Mouse (Mus musculus) cerebellum, postnatal 10 days (tissue): ENCODE measurements around the gene R3hdml.
A peak's percentile ranks its signal among the peaks of the same experiment; 100 is the strongest.
"Not testable (repeated sequence)": the region's sequence is repeated elsewhere in the genome, so short reads cannot be mapped to it uniquely, and the experiment has no call there.

Source experiments
- DNase-seq, 2 experiments: peaks; one replicate each; pipeline ENCODE4 v3.0.0; 2021; ENCODE audit warnings: mixed read lengths in 2 of 2

Gene R3hdml

DNA sequence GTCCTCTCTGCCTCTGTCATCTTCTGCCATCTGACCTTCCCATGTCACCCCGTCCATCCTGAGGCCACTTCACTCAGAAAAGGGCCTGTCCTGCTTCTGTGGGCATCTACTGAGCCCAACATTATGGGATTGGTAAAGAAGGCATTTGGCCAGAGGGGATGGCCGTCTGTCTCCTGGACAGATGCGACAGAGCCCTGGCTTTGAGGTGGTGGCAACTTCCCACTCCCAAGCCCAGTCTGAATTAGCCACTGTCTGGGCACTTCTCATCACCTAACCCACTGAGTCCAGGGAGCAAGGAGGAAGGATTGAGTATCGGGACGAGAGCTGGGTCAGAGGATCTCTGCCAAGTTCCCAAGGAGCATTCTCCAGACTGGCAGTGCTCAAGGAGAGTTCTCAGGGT lies at the start of gene R3hdml:
R3hdml (plus strand) TSS at position 301 of the 400 bp plus-strand sequence.
- peak in 1 of 2 experiments; percentile 16 for DNase-seq

DNA sequence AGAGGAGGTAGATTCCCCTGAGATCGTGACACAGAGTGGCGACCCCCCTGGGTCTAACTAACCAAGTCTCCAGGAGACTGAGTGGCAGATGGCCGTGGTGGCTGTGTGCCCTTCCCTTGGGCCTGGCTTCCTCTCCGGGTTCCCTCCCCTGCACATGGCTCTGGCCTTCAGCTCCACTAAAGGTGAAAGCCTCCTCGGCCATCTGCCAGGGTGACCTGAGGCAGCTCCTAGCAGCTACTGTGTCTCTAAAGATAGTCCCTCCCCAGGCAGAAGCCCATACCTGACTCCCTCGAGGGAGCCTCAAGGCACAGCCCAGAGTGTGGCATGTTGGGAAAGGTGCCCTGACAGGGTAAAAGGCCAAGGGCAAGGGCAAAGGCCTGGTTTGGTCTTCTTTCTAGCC lies 48.6 kb upstream of the R3hdml start:
- DNase-seq, result peak; percentile 65 to 73

DNA sequence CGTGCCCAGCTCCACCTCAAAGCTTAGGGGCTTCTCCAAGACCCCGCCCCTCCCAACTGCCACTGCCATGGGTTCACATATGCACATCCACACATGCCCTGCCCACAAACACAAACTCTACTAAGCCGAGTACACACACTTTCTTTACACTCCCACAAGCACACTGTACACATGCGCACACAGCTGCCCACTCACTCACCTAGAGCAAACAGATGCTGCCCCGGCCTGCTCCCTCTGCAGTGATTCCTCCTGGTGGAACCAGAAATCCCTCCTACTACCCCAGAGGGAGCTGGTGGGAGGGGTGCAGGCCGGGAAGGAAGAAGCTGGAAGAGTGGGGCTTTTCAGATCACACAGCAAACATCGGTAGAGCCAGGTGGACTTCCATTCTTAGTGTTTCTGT lies 48.1 kb upstream of the R3hdml start:
- DNase-seq, result peak in 1 of 2 experiments; percentile 33

DNA sequence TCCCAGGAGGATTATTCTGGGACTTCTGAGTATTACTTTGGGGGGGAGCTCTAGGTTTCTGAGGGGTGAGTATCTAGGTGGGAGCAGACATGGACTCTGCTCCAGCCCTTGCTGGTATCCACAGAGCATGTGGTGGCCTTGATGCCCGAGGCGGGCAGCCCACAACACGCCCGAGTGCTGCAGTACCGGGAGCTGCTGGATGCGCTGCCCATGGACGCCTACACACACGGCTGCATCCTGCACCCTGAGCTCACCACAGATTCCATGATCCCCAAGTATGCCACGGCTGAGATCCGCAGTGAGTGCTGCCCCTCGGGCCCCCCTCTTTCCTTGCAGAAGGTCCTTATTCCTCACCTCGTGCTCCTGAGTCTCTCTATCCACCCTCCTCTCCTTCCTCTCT lies 44.7 kb upstream of the R3hdml start:
- DNase-seq, result no peak

DNA sequence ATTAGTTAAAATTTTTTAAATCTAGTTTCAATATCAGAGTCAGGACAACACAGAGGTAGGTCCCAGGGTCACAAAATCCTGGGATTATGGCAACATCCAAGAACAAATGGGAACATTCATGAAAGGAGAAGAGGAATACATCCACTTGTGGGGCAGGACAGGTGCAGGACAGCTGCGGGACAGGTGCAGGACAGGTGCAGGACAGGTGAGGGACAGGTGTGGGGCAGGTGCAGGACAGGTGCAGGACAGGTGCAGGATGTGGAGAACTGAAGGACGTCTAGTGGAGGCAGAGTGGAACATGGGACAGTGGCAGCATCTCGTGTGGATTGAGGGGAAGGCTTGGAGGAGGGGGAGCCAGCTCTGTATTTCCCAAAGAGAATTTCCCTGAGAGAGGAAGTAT lies 42.8 kb upstream of the R3hdml start:
- DNase-seq, result no peak

DNA sequence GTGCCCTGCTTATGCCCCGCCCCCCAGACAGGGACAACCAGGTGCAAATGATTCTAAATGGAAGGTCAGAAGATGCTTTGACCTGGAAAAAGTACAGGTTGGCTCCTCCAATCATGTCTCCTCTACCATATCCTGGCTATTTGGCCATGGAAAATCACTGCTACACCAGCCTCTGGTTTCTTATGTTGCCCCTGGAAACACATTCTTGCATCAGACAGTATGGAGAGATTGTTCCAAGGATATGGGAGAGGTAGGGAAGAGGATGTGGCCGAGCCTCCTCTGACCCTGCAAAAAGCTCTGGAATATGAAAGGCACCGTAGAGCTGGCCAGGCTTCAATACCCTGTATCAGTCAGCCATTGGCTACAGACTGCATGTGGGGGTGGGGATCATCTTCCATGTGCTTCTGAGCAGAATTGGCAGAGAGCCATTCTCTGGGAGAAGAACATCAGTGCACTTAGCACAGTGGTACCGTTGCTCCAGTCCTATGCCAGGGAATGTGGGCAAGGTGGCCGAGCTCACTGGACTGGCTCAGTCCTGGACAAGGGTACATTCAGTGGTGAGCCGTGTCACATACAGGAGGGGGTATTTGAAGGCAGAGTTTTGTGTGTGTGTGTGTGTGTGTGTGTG lies 41.3 kb upstream of the R3hdml start:
- DNase-seq, result peak; percentile 75 to 79

DNA sequence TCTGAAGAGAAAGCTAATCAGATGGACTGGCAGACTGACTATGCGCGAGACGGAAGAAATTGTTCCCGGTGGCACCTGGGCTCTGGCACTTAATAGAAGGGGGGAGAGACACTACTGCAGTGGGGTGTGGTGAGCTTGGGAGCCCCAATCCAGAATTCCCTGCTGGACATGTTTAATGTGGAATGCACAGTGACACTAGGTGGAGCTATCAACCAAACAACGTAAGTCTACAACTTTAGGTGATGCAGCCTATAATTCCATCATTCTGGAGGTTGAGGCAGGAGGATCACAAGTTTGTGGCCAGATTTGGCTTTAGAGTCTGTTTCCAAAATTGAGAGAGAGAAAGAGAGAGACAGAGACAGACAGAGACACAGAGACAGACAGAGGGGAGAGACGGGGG lies 39.4 kb upstream of the R3hdml start:
- no peak for DNase-seq

DNA sequence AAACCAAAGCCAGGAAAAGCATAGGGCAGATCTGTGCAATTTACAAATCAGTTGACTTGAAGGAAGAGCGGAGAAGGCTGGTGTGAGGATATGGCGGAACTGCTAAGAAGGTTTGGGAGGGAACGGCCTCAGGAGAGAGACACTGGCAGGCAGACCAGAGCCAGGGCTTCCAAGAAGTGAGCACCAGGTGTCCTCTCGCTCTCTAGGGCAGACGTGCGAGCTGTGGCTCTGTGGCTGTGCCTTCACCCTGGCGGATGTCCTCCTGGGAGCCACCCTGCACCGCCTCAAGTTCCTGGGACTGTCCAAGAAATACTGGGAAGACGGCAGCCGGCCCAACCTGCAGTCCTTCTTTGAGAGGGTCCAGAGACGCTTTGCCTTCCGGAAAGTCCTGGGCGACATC lies 38.7 kb upstream of the R3hdml start:
- no peak for DNase-seq

DNA sequence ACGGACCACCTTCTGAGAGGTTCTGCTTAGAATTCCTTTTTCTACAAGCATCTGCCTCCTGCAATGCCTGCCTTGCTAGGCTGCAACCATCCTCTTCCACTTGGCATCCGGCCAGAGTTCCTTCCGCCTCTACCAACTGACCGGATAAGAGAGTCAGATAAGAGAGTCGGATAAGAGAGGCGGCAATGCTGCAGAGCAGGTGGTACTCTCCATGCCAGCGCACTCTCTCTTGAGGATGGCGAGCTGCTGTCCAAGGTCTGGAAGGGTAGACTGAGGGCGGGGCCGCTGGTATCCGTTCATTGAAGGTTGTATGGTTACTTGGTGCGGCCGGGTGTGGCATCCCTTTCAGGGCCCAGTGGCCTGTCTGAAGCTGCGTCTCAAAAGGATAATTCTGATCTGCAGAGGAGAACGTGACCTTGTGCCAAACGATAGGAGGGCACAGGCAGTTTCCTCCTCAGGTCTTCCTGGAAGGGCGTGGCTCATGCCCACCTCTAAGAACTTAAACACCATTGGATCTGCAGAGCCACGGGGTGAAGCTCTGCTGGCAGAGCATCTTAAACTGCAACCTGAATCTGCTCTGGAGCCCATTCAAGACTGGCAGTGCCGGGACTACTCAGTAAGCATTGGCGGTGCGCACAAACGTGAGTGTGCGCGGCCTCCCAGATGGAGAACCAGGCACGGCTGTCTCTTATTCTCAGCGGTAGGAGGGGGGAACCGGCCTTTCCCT lies 33.4 kb upstream of the R3hdml start:
- peak; percentile 66 to 69 for DNase-seq

DNA sequence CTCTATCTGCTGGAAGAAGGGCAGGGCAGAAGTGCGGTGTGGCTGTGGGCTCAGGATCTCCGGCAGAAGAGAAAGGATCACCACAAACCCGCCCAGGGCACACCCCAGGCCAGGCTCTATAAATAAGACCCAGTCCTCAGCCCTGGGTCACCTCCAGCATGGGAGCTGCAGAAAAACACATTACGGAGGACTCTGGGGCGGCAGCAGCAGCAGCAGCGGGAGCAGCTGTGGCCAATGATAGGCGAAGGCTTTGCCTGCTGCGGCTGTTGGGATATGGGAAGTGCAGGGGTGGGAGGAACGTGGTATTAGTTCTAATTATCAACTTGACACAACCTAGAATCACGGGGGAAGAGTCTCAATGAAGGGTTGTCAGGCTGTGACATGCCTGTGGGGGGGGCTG lies 32.7 kb upstream of the R3hdml start:
- no peak for DNase-seq

DNA sequence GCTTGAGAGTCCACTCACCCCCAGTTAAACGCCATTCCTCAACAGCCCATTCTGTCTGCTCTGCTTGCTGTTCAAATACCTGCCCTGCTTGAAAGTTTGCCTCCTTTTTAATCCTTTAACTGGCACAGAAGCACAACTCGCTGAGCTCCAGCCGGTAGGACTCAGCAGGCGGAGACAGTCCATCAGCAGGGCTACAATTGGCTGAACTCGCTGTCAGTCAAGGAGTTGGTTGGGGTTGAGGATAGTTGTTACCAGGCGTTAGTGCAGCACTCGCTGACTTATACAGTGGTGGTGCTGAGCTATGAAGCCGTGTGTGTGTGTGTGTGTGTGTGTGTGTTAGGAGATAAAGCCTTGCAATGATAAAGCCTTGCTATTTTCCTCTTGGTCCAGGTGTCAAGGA lies 31.5 kb upstream of the R3hdml start:
- no peak for DNase-seq

DNA sequence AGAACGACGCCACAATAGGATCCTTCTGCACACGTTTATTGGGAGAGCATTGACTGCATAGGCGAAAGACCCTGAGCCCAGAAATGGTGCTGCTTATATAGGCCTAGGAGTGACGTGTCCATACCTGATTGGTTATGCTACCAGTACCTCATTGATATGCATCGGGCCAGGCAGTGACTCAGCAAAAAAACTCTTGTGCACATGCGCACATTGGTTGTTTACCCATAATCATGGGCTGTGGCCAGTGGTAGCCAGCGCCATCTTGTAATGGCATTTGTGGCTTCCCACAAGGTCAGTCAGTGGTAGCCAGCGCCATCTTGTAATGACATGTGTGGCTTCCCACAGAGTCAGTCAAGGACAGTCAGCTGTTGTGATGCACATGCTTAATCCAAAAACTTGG lies 30.8 kb upstream of the R3hdml start:
- DNase-seq, result not testable (repeated sequence)

DNA sequence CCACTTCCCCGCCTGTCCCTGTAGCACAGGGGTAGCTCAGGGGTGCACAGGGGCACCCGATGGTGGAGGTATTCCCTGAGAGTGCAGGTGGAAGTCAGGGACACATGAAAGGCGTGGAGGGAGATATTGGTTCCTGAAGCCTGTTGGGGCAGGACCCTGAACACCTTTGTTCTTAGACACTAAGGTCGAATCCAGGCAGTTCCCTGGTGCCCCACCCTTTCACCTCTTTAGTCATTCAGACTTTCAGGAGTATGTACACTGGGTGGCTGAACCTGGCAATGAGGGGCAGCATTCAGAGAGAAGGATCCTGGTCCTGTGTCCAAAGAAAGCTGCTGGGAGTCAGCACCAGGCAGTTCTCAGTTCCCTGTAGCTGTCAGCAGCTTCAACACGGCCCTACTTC lies 29.7 kb upstream of the R3hdml start:
- DNase-seq, result no peak

DNA sequence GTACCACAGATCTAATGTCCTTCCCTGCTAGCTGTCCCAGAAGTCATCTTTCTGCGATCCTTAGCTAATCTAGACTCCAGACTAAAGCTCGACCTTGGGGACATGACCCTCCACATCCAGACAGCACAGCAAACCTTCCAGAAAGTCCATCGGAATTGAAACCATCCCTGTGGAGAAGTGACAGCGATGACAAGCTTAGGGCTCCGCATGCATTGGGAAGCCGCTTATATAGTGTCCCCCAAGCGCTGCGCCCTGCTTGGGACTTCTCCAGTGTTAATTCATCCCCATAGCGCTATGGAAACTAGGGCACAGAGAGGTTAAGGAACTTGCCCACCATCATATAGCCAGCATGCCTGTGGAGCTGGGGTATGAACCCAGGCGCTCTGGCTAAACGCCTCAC lies 29.3 kb upstream of the R3hdml start:
- no peak for DNase-seq

DNA sequence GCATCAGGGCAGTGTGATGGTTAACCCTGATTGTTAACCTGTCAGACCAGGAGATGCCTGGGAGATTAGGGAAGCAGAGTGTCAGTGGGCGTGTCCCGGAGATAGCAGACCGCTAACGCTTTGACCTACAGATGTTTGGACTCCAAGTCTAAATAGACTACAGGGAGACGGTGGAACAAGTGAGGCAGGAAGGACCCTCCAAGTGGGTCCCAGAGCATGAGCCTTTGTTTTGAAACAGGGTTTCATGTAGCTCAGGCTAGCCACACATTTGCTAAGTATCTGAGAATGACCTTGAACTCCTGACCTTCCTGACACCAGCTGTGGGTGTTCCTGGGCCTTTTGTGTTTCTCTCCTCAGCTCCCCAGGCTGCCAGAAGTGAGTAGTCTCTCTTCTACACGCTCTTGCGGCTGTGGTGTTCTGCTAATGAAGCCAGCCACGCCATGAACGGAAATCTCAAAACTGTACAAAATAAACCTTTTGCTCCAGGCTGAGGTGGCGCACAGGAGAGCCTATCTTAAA lies 28.8 kb upstream of the R3hdml start:
- no peak for DNase-seq

DNA sequence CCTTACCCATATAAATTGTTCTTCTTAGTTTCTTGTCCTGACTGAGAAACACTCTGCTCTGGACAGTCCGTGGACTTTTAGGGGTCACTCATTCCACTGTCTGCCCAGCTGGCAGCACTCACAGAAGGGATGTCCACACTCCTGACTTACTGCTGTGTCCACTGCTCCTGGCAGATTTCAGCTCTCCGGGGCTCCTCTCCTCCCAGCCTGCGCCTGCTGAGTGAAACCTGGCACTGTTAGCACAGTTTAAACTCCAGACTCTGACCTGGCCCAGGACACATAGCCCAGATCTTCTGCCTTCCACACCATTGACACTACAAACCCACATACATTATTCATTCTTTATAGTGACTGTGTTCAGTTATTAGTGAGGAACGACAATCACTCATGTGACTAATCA lies 28.1 kb upstream of the R3hdml start:
- no peak for DNase-seq

DNA sequence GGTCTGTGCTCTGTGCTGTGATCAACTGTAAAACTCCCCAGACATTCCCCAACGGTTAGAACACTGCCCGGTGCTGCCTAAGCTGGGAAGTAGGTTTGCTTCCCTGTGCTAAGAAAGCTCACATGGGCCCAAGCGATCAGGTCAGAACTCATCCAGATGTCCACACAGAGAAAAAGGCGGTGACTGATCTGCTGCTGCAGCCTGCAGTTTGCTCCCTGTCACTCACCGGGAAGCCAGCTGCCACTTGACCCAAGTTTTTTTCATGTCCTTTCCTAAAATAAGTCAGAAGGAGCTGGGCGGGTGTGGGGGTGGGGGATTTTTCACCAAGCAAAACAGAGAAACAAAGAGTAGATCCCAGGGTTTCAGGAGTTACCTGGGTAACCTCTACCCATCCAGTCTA lies 27.6 kb upstream of the R3hdml start:
- no peak for DNase-seq

DNA sequence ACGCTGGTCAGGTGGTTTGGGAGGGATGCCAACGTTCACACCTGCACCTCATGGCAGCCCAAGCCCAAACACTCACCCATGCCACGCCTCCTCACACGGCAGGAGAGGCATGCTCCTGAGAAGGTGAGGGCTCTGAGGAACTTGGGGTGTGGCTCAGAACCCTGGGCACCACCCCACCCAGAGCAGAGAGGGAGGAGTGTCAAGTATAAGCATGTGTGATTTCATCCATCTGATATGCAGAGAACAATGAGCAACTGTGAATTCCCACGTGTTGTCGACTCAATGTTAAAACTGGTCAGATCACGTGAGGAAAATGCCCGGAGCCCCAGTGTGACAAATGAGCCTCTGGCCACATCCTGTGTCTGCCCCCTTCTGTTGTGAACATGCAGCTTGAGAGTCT lies 25.3 kb upstream of the R3hdml start:
- no peak for DNase-seq

DNA sequence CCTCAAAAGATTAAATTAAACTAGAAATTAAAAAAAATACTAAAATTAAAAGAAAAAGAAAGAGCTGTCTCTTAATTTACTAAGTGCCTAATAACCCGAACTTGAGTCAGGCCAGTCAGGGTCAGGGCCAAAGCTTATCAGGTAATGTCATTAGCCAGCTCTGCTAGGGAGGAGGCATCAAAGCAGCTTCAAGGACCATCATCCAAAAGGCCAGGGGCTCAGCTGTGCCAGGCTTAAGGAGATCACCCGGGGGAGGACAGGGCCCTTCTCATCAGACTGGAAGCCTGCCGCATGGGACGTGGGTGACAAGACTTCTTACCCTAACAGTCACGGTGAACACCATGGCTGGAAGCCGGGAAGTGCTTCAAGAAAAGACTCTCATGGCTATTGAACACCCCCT lies 24.5 kb upstream of the R3hdml start:
- no peak for DNase-seq

DNA sequence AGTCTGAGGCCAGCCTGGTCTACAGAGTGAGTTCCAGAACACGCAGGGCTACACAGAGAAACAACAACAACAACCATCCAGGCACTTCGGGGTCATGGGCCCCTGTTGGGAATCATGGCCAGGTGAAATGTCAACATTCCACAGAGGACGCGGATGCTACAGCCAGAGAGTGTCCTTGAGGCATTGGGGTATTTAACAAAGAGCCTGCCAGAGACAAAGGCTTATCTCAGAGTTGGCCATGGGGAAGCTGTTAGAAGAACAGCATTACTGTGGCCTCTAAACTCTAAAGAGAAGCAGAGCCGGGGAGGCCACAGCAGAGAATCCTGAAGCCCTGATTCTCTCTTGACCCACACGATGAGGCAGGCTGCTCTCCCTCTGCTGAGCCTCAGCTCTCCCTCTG lies 23.3 kb upstream of the R3hdml start:
- DNase-seq, result no peak

DNA sequence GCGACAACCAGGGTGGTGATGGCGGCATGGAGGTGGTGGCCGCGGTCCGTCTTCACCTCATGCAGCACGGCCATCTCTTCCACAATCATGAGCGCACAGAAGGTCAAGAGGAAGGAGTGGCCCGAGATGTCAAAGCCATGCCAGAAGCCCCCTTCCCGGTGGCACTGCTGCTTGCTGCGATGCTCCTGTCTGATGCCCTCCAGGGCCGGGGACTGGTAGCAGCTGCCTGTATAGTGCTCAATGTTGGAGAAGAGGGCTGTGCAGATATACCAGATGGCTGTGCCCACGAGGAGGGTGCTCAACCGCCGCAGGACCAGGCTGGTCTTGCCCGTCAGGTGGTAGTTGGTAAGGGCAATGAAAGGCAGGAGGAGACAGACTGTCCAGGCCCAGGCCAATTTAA lies 22.4 kb upstream of the R3hdml start:
- no peak for DNase-seq

DNA sequence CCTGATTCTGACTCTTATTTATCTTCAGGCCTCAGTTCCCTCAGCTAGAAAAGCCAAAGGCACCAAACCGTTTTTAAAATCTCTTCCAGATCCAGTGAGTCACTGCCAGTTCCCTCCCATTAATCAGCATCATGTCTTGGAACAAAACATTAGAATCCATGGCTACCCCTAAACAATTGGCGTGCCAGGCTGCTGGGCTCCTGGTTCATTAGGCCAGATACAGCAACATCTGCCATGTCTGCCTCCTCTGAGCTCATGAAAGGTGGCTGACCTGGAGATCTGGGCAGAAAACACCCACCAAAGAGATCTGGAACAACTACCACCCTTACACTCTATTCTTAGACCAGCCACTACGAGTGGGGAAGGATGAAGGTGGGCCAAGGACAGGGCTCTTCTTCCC lies 21.0 kb upstream of the R3hdml start:
- peak in 1 of 2 experiments; percentile 22 for DNase-seq

DNA sequence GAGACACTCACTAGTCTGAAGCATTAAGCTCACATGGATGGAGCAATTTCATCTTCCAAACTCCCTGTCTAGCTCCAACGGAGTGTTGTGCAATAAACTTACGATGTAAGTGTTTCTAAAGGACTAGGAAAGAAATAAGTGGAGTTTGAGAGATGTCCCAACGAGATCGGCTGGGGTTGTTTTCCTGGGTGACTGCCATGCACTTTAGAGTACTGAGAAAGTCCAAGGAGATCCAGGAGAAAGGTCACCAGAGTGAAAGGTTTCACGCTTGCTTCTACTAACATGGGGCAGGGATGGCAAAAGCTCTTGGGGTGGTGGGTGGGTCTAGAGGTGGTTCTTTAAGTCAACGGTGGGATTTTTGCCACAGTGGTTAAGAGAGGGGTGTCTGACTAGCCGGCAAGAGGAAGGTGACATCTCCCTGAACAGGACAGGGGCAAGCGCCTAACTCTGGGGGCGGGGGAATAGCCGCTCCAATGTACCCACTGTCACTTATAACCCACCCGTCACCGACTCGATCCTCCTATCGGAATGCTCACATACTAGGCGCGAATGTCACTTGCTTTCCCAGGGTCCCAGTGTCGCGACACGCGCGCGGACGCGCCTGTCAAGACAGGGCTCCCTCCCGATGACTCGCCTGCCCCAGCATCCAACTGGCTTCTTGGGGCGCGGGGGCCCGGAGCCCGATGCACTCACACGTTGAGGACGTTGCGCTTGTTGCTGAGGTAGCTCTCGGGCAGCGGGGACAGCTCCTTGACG lies 20.2 kb upstream of the R3hdml start:
- DNase-seq, result peak; percentile 13 to 25

DNA sequence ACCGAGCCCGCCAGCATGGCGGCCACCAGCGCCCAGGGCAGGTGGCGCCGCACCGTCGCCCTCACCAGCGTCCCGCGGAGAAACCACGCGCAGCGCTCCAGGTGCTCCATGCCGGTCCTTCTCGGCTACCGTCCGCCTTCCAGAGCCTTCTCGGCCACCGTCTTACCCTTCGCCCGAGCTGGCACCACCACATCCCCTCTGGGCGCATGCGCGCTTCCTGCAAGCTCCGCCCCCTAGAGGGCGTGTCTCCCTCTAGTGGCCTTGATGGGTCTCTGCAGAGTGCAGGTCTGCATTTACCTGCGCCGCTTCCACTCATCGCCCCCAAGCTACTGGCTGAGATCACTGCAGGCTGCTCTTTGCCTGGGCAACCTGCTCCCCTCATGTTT lies 19.7 kb upstream of the R3hdml start, which contains the start of gene Fitm2:
Fitm2 (minus strand) TSS at position 164 of the 386 bp plus-strand sequence.
- DNase-seq, result peak; percentile 98 to 99
